Mouse (Mus musculus) gastrocnemius, adult 8-10 months (tissue): ENCODE results near the gene Gm13290. TPM values are rescaled to one million over a fixed set of nuclear protein-coding genes. Genes with fewer than 3 reads are reported as not detected.
"Not testable (repeated sequence)": the region's sequence is repeated elsewhere in the genome, so short reads cannot be mapped to it uniquely, and the experiment has no call there.

Experiments used
- DNase-seq, 2 experiments: peaks; one replicate each; pipeline ENCODE4 v3.0.0; 2022; ENCODE audit warnings: low spot score in 2 of 2
- total RNA-seq, 4 experiments: library from RNA; stranded (reverse); gene quantifications; 2 replicates each; pipeline ENCODE4 v1.2.4; 2022

The Gm13290 gene
- not detected for total RNA-seq

GRCm38 (mm10) chr4:88773534-88773933 lies at the start of gene Gm13290:
TSS of gene Gm13290 (plus strand) at chr4:88773834.
- DNase-seq: not testable (repeated sequence)

- DNase-seq: no peak
Observed at GRCm38 (mm10) chr4:88726727-88727126, 46.9 kb upstream of the Gm13290 start.

- DNase-seq: no peak
Observed at GRCm38 (mm10) chr4:88727324-88727723, 46.3 kb upstream of the Gm13290 start.

DNA sequence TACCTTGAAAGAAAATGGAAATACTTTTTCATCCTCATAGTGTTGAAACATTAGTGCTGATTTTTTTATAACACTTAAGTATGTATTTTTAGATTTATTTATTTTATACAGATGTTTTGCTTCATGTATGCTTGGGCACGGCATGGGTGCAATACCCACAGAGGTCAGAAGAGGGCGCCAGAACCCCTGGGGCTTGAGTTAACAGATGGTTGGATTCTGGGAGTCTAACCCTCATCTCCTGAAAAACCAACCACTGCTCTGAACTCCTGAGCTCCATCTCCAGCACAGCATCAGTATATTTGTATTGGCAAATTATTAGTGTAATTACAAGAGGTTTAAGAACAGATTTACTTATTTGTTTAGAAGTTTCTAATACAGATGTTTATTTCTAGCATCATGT lies 35.2 kb upstream of the Gm13290 start:
- DNase-seq: peak in 1 of 2 experiments; percentile 27

GRCm38 (mm10) chr4:88739036-88739435 lies 34.6 kb upstream of the Gm13290 start:
- DNase-seq: no peak

DNA sequence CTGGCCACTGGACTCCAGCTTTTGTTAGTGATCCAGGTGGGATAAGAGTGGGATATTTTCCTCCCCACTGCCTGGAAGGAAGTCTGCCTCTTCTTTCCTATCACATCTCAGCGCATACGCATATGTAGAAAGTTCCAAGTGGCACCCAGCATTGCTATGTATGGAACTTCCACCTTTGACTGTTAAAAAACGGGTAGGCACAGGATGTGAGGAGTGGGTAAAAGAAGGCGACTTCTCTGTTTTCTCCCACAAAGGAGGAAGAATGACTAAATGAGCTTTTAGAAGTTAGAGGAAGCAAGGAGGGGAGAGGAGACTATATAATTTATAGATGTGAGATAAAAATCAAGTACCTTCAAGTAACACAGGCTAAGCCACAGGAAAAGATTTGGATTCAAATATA lies 32.2 kb upstream of the Gm13290 start:
- DNase-seq: no peak

DNA sequence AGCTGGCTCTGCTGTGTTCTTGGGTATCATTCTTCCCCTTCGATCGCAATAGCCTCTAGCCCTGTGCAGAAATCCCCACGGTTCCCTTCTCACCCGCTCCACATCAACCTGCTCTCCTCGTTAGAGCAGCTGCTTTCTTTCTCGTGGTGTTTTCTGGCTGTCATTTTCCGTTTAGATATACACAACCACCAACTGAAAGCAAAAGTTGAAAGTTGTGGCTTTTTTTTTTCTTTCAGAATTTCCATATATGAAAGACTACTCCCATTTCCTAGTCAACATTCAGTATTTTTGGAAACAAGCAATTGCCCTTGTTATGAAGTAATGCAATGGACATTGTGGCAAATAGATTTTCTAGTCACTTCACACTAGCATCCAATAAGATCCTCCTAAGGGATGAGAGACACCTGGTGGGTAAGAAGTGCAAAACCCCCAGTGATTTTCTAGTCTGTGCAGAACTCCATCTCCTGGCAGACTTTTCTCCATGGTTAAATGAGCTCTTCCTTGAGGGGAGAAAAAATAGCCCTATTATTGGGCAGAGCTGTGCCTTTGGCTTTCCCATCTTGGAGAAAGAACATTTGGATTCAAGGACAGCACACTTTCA lies 30.8 kb upstream of the Gm13290 start:
- DNase-seq: no peak

DNA sequence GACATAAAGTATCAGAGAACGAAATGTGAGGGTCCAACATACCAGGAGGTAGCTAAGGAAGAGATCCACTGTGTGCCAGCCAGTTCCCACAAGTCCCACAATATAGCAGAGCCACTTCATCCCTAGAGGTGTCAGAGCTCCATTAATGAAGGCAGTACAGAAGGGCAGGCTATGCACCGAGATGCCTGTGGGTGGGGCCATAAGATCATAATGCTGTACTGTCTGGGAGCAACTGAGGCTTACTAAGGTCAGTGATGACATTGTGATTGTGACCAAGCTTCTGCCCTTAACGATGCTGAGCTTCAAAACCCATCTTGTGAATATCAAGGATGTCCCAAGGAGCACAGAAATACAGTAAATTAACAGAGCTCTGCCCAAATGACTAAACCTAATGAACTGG lies 29.4 kb upstream of the Gm13290 start:
- no peak for DNase-seq

DNA sequence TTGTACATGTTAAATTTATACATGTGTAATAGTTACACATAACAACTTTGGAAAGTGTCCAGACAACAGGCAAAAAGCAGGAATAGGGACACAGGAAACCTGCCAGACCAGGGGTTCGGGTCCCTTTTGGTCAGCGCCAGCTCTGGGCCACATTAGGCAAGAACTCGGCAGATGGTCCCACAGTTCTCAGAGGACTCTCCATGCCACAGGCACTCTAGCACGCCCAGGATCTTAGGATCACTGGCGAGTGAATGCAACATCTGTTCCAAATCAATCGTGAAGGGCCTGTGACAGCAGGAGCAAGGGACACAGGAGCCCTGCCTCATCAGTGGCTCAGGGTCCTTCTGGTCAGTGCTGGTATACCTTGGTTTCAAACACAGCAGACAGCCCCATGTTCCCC lies 23.7 kb upstream of the Gm13290 start:
- no peak for DNase-seq

GRCm38 (mm10) chr4:88754818-88755340 lies 18.8 kb upstream of the Gm13290 start, which contains the start of gene Gm13271:
TSS of gene Gm13271 (plus strand) at chr4:88754868.
- DNase-seq: peak; percentile 64 to 71

DNA sequence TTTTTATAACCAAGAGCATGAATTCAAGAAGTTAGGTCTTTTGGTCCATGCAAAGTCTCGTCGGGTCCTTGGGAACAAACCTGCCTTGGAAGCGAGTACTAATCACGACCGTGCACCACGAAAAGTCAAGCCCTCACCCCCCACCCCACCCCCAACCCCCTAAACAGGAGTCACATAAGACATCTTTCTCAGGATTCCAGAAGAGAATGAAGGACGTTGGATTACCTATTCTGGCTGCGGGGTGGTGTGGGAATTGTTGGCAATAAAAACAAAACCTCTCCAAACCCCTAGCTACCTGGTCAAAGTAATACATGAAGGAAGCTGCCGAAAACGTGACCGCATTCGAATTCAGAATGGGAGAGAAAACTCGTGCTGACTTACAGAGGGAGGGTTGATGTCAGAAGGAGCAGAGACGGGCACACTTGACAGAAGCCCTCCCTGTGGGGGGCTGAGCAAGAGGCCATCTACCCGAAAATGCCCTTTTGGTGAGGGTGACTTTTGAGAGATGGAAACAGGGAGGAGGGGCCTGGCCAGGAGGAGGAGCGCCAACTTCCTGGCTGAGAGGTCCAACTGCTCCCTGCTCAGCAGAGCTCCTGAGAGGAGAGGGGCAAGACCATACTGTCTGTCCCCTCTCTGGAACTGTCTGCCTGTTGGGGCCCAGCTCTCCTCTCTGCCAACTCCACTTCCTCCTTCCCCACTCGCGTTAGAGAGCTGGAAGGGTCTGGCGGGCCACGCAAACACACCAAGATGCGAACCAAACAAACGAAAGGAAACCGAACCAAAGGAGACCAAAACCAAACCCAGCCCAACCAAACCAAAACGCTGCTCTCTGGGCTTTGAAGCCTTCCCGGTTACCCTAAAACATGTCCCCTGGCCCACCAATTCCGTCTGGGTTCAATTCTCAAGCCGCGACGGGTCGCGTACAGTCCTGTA lies 16.8 kb upstream of the Gm13290 start:
- DNase-seq: not testable (repeated sequence)

GRCm38 (mm10) chr4:88757628-88758031 lies 16.0 kb upstream of the Gm13290 start:
- DNase-seq: peak; percentile 85 to 88

GRCm38 (mm10) chr4:88758751-88759150 lies 14.9 kb upstream of the Gm13290 start:
- not testable (repeated sequence) for DNase-seq

- DNase-seq: peak in 1 of 2 experiments; percentile 13
Observed at GRCm38 (mm10) chr4:88759610-88760268, 13.9 kb upstream of the Gm13290 start, which contains the start of gene Gm13283. TSS of gene Gm13283 (plus strand) at chr4:88760119.

DNA sequence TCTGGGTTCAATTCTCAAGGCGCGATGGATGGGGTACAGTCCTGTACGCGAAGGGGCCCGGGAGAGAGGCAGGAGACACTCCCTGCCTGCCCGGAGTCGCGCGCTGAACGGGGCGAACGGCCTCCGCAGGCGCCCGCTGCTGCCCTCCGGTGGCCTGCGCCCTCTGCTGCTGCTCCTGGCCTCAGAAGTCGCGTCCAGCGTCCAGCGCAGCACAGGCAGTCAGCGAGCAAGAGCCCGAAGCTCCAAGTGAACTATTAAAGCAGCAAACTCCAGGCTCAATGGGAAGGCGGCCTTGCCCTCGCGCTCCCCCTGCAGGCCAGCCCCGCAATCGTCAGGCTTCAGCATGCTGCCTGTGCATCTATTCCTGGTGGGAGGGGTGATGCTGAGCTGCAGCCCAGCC lies 13.2 kb upstream of the Gm13290 start:
- DNase-seq: peak; percentile 46 to 65

- peak; percentile 49 to 64 for DNase-seq
Observed at GRCm38 (mm10) chr4:88761776-88762175, 11.9 kb upstream of the Gm13290 start.

- not testable (repeated sequence) for DNase-seq
Observed at GRCm38 (mm10) chr4:88762341-88762740, 11.3 kb upstream of the Gm13290 start.

- DNase-seq: peak; percentile 23 to 52
Observed at GRCm38 (mm10) chr4:88763384-88764018, 10.1 kb upstream of the Gm13290 start.

DNA sequence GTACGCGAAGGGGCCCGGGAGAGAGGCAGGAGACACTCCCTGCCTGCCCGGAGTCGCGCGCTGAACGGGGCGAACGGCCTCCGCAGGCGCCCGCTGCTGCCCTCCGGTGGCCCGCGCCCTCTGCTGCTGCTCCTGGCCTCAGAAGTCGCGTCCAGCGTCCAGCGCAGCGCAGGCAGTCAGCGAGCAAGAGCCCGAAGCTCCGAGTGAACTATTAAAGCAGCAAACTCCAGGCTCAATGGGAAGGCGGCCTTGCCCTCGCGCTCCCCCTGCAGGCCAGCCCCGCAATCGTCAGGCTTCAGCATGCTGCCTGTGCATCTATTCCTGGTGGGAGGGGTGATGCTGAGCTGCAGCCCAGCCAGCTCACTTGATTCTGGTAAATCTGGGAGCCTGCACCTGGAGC lies 3.0 kb downstream of the Gm13290 start, which contains the start of gene Gm13289:
Gm13289 (plus strand) TSS at position 301 of the 400 bp plus-strand sequence.
- DNase-seq: not testable (repeated sequence)

DNA sequence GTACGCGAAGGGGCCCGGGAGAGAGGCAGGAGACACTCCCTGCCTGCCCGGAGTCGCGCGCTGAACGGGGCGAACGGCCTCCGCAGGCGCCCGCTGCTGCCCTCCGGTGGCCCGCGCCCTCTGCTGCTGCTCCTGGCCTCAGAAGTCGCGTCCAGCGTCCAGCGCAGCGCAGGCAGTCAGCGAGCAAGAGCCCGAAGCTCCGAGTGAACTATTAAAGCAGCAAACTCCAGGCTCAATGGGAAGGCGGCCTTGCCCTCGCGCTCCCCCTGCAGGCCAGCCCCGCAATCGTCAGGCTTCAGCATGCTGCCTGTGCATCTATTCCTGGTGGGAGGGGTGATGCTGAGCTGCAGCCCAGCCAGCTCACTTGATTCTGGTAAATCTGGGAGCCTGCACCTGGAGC lies 5.9 kb downstream of the Gm13290 start, which contains the start of gene Gm13272:
Gm13272 (plus strand) TSS at position 301 of the 400 bp plus-strand sequence.
- DNase-seq: not testable (repeated sequence)

DNA sequence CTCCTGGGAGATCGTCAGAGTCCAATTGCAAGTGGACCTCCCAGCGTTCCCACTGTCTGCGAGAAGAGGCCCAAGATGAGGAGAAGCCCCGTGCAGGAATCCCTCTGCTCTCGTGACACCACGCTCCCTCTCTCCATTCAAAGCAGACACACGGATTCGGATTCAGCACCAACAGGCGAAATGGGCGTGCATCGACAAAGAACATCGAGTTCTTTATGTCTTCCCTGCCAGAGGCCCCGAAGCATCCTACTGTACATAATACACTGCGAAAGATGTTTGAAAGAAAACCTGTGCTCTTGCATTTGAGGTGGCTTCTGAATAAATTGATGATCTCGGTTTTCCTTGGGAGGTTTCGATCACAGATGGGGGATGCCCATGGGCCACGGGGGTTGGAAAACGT lies 6.7 kb downstream of the Gm13290 start:
- not testable (repeated sequence) for DNase-seq
